Comparison of ENCODE assay signal across 7 mouse cellular contexts in genomic region chr14:55094704-55095231, GRCm38 (mm10). TPM values are rescaled to one million over a fixed set of nuclear protein-coding genes. Genes with fewer than 3 reads are reported as not detected.
DNase-seq lines count a peak whose midpoint lies in the region; ATAC-seq and TF ChIP-seq lines count a peak whose summit lies in the region.

Gene Thtpa (plus strand): TSS chr14:55094784.

- peak within 1 kb of the TSS; percentile 59 for H3K4me3 ChIP-seq in hindbrain, postnatal 0 days (ENCODE audit: low read length)

- peaks cover 21% of the 10 kb centered on the region for H3K4me1 ChIP-seq in hindbrain, postnatal 0 days (ENCODE audit: insufficient read depth, low read length)

- H3K9me3 ChIP-seq in hindbrain, postnatal 0 days (ENCODE audit: low read length) = no peaks in the 10 kb centered on the region

- no peak for TF ChIP-seq CTCF in hindbrain, postnatal 0 days (IDR thresholded peaks at IDR 0.05; ENCODE audit: low read depth)

- intact Hi-C loops in left cerebral cortex, postnatal 14 days (cut with DNase I) = loop anchor here (5.0 kb wide), 1 partner anchor 192 kb away; no protein-coding TSS in a partner anchor

- H3K36me3 ChIP-seq in hindbrain, postnatal 0 days (ENCODE audit: insufficient read depth, low read length) = no peaks in the 10 kb centered on the region

- H3K4me2 ChIP-seq in hindbrain, postnatal 0 days (ENCODE audit: low read depth, low read length) = peak within 1 kb of the TSS; percentile 74

- peak within 1 kb of the TSS; percentile 93 for H3K27ac ChIP-seq in hindbrain, postnatal 0 days

- WGBS in hindbrain, postnatal 0 days = 1% methylated on average over 30 of the region's 30 CpGs

- H3K9ac ChIP-seq in hindbrain, postnatal 0 days (replicated peaks; ENCODE audit: low read length) = peak within 1 kb of the TSS; percentile 83

- no peaks in the 10 kb centered on the region for H3K27me3 ChIP-seq in hindbrain, postnatal 0 days (ENCODE audit: insufficient read depth, low read length)

- ATAC-seq in hindbrain, postnatal 0 days = peak; percentile 67
- peak; percentile 53 for ATAC-seq in megakaryocyte progenitor cell, adult 5-6 weeks (replicated peaks; ENCODE audit: poor library complexity)

- DNase-seq in adipocyte (ENCODE audit: low spot score) = peak; percentile 62
- DNase-seq in cerebellum, postnatal 36 days = peak; percentile 83 to 85
- DNase-seq in gastrocnemius, adult 8-10 months (ENCODE audit: low spot score in 2 of 2) = peak; percentile 57 to 67
- DNase-seq in hindbrain, postnatal 0 days (ENCODE audit: low spot score) = peak; percentile 86
- peak in 1 of 2 experiments; percentile 77 for DNase-seq in left cerebral cortex, postnatal 14 days (ENCODE audit: low spot score in 2 of 2)
- peak; percentile 54 for DNase-seq in skeletal muscle tissue, adult 2 months (ENCODE audit: low read depth, low spot score)

RNA-seq across cellular contexts. Expression of gene Thtpa, which starts in this region (rescaled TPM):
- total RNA-seq in gastrocnemius, adult 8-10 months (2022) = 10 to 100 TPM; 13.4 to 15.6 (median 14.9) TPM
- 37.7 and 44.1 TPM in 2 replicates for total RNA-seq in hindbrain, postnatal 0 days (2014; rRNA removed)
- polyA plus RNA-seq in hindbrain, postnatal 0 days (2015; fragmentation: Nextera tagmentation; extraction: Ambion mirVana) = 31.8 and 32.8 TPM in 2 replicates
- 10 to 100 TPM; 26.7 to 28.1 TPM for total RNA-seq in left cerebral cortex, postnatal 14 days (2021)
- 7.3 and 7.7 TPM in 2 replicates for total RNA-seq in megakaryocyte progenitor cell, adult 5-6 weeks (2015)
- 10.9 and 11.5 TPM in 2 replicates for total RNA-seq in megakaryocyte progenitor cell, adult 5-6 weeks (2017)
